Mouse (Mus musculus): ENCODE measurements around the gene Lce1l. TPM values are rescaled to one million over a fixed set of nuclear protein-coding genes. Genes with fewer than 3 reads are reported as not detected.

Gene Lce1l
- total and polyA plus RNA-seq, 3 experiments: not detected

Other genes with a start within 250 kb of the Lce1l start
Only the 20 nearest of the 26 such genes appear.
- gene Lce1c, start 172.0 kb downstream of the Lce1l start, total RNA-seq (2012; rRNA removed): not detected in 2 replicates
- gene Lce1c, start 172.0 kb downstream of the Lce1l start, total RNA-seq (2014; rRNA removed): not detected in 2 replicates
- gene Lce1c, start 172.0 kb downstream of the Lce1l start, polyA plus RNA-seq (2012; ENCODE audit: insufficient read length, low read depth): not detected in 2 replicates
- gene Lce1d, start 164.1 kb downstream of the Lce1l start, total RNA-seq (2012; rRNA removed): not detected in 2 replicates
- not detected in 2 replicates for gene Lce1d, start 164.1 kb downstream of the Lce1l start, total RNA-seq (2014; rRNA removed)
- not detected in 2 replicates for gene Lce1d, start 164.1 kb downstream of the Lce1l start, polyA plus RNA-seq (2012; ENCODE audit: insufficient read length, low read depth)
- not detected in 2 replicates for gene Lce1e, start 142.2 kb downstream of the Lce1l start, total RNA-seq (2012; rRNA removed)
- not detected in 2 replicates for gene Lce1e, start 142.2 kb downstream of the Lce1l start, total RNA-seq (2014; rRNA removed)
- gene Lce1e, start 142.2 kb downstream of the Lce1l start, polyA plus RNA-seq (2012; ENCODE audit: insufficient read length, low read depth): not detected in 2 replicates
- gene Lce1f, start 130.9 kb downstream of the Lce1l start, total RNA-seq (2012; rRNA removed): not detected in 2 replicates
- gene Lce1f, start 130.9 kb downstream of the Lce1l start, total RNA-seq (2014; rRNA removed): not detected in 2 replicates
- not detected in 2 replicates for gene Lce1f, start 130.9 kb downstream of the Lce1l start, polyA plus RNA-seq (2012; ENCODE audit: insufficient read length, low read depth)
- gene Gm38119, start 112.2 kb downstream of the Lce1l start, total RNA-seq (2012; rRNA removed): not detected in 2 replicates
- gene Gm38119, start 112.2 kb downstream of the Lce1l start, total RNA-seq (2014; rRNA removed): not detected in 2 replicates
- gene Gm38119, start 112.2 kb downstream of the Lce1l start, polyA plus RNA-seq (2012; ENCODE audit: insufficient read length, low read depth): not detected in 2 replicates
- gene Lce1g, start 98.9 kb downstream of the Lce1l start, total RNA-seq (2012; rRNA removed): not detected in 2 replicates
- not detected in 2 replicates for gene Lce1g, start 98.9 kb downstream of the Lce1l start, total RNA-seq (2014; rRNA removed)
- gene Lce1g, start 98.9 kb downstream of the Lce1l start, polyA plus RNA-seq (2012; ENCODE audit: insufficient read length, low read depth): not detected in 2 replicates
- not detected in 2 replicates for gene Lce1h, start 86.2 kb downstream of the Lce1l start, total RNA-seq (2012; rRNA removed)
- gene Lce1h, start 86.2 kb downstream of the Lce1l start, total RNA-seq (2014; rRNA removed): not detected in 2 replicates
- gene Lce1h, start 86.2 kb downstream of the Lce1l start, polyA plus RNA-seq (2012; ENCODE audit: insufficient read length, low read depth): not detected in 2 replicates
- not detected in 2 replicates for gene Lce1i, start 72.4 kb downstream of the Lce1l start, total RNA-seq (2012; rRNA removed)
- not detected in 2 replicates for gene Lce1i, start 72.4 kb downstream of the Lce1l start, total RNA-seq (2014; rRNA removed)
- not detected in 2 replicates for gene Lce1i, start 72.4 kb downstream of the Lce1l start, polyA plus RNA-seq (2012; ENCODE audit: insufficient read length, low read depth)
- not detected in 2 replicates for gene Lce1j, start 60.8 kb downstream of the Lce1l start, total RNA-seq (2012; rRNA removed)
- gene Lce1j, start 60.8 kb downstream of the Lce1l start, total RNA-seq (2014; rRNA removed): not detected in 2 replicates
- gene Lce1j, start 60.8 kb downstream of the Lce1l start, polyA plus RNA-seq (2012; ENCODE audit: insufficient read length, low read depth): not detected in 2 replicates
- gene Lce1k, start 43.4 kb downstream of the Lce1l start, total RNA-seq (2012; rRNA removed): not detected in 2 replicates
- gene Lce1k, start 43.4 kb downstream of the Lce1l start, total RNA-seq (2014; rRNA removed): not detected in 2 replicates
- not detected in 2 replicates for gene Lce1k, start 43.4 kb downstream of the Lce1l start, polyA plus RNA-seq (2012; ENCODE audit: insufficient read length, low read depth)
- gene Kprp, start 24.0 kb downstream of the Lce1l start, total RNA-seq (2012; rRNA removed): not detected in 2 replicates
- not detected in 2 replicates for gene Kprp, start 24.0 kb downstream of the Lce1l start, total RNA-seq (2014; rRNA removed)
- not detected in 2 replicates for gene Kprp, start 24.0 kb downstream of the Lce1l start, polyA plus RNA-seq (2012; ENCODE audit: insufficient read length, low read depth)
- not detected in 2 replicates for gene 2310050C09Rik, start 18.9 kb upstream of the Lce1l start, total RNA-seq (2012; rRNA removed)
- not detected in 2 replicates for gene 2310050C09Rik, start 18.9 kb upstream of the Lce1l start, total RNA-seq (2014; rRNA removed)
- not detected in 2 replicates for gene 2310050C09Rik, start 18.9 kb upstream of the Lce1l start, polyA plus RNA-seq (2012; ENCODE audit: insufficient read length, low read depth)
- gene Lce3a, start 74.9 kb upstream of the Lce1l start, total RNA-seq (2012; rRNA removed): not detected in 2 replicates
- gene Lce3a, start 74.9 kb upstream of the Lce1l start, total RNA-seq (2014; rRNA removed): not detected in 2 replicates
- gene Lce3a, start 74.9 kb upstream of the Lce1l start, polyA plus RNA-seq (2012; ENCODE audit: insufficient read length, low read depth): not detected in 2 replicates
- not detected in 2 replicates for gene Lce3b, start 81.7 kb upstream of the Lce1l start, total RNA-seq (2012; rRNA removed)
- not detected in 2 replicates for gene Lce3b, start 81.7 kb upstream of the Lce1l start, total RNA-seq (2014; rRNA removed)
- gene Lce3b, start 81.7 kb upstream of the Lce1l start, polyA plus RNA-seq (2012; ENCODE audit: insufficient read length, low read depth): not detected in 2 replicates
- not detected in 2 replicates for gene Lce3c, start 93.2 kb upstream of the Lce1l start, total RNA-seq (2012; rRNA removed)
- not detected in 2 replicates for gene Lce3c, start 93.2 kb upstream of the Lce1l start, total RNA-seq (2014; rRNA removed)
- not detected in 2 replicates for gene Lce3c, start 93.2 kb upstream of the Lce1l start, polyA plus RNA-seq (2012; ENCODE audit: insufficient read length, low read depth)
- gene Lce3d, start 106.1 kb upstream of the Lce1l start, total RNA-seq (2012; rRNA removed): not detected in 2 replicates
- gene Lce3d, start 106.1 kb upstream of the Lce1l start, total RNA-seq (2014; rRNA removed): not detected in 2 replicates
- not detected in 2 replicates for gene Lce3d, start 106.1 kb upstream of the Lce1l start, polyA plus RNA-seq (2012; ENCODE audit: insufficient read length, low read depth)
- gene Lce3e, start 115.8 kb upstream of the Lce1l start, total RNA-seq (2012; rRNA removed): not detected in 2 replicates
- not detected in 2 replicates for gene Lce3e, start 115.8 kb upstream of the Lce1l start, total RNA-seq (2014; rRNA removed)
- not detected in 2 replicates for gene Lce3e, start 115.8 kb upstream of the Lce1l start, polyA plus RNA-seq (2012; ENCODE audit: insufficient read length, low read depth)
- gene Lce3f, start 140.9 kb upstream of the Lce1l start, total RNA-seq (2012; rRNA removed): not detected in 2 replicates
- not detected in 2 replicates for gene Lce3f, start 140.9 kb upstream of the Lce1l start, total RNA-seq (2014; rRNA removed)
- gene Lce3f, start 140.9 kb upstream of the Lce1l start, polyA plus RNA-seq (2012; ENCODE audit: insufficient read length, low read depth): not detected in 2 replicates
- gene Crct1, start 164.4 kb upstream of the Lce1l start, total RNA-seq (2012; rRNA removed): not detected in 2 replicates
- not detected in 2 replicates for gene Crct1, start 164.4 kb upstream of the Lce1l start, total RNA-seq (2014; rRNA removed)
- not detected in 2 replicates for gene Crct1, start 164.4 kb upstream of the Lce1l start, polyA plus RNA-seq (2012; ENCODE audit: insufficient read length, low read depth)
- gene Lce1m, start 167.8 kb upstream of the Lce1l start, total RNA-seq (2012; rRNA removed): not detected in 2 replicates
- gene Lce1m, start 167.8 kb upstream of the Lce1l start, total RNA-seq (2014; rRNA removed): not detected in 2 replicates
- gene Lce1m, start 167.8 kb upstream of the Lce1l start, polyA plus RNA-seq (2012; ENCODE audit: insufficient read length, low read depth): not detected in 2 replicates